Mouse (Mus musculus) intestine, embryonic 16.5 days (tissue): Measurements from ENCODE around the gene Ets1. TPM values are rescaled to one million over a fixed set of nuclear protein-coding genes. Genes with fewer than 3 reads are reported as not detected.

Experiments
- ATAC-seq: fragments of 200-750 bp; cut with Nextera tagmentation; 2 replicates; pipeline ENCODE4 v1.8.0; 2017; ENCODE audit warnings: moderate TSS enrichment, moderate library complexity
- H3K27ac ChIP-seq: fragments of 300-500 bp; sonication (generic); 2 replicates; pipeline ENCODE4 v1.5.1; 2014; ENCODE audit warnings: mild to moderate bottlenecking, low read length
- H3K27me3 ChIP-seq: fragments of 300-500 bp; sonication (generic); replicated peaks from 2 replicates; pipeline ENCODE4 v1.6.1; 2014; ENCODE audit warnings: low read length, control low read depth, mixed read lengths; ENCODE audit not compliant: control insufficient read depth, insufficient read depth
- H3K36me3 ChIP-seq: fragments of 300-500 bp; sonication (generic); 2 replicates; pipeline ENCODE4 v1.6.1; 2014; ENCODE audit warnings: low read length, control low read depth; ENCODE audit not compliant: control insufficient read depth, insufficient read depth
- H3K4me1 ChIP-seq: fragments of 300-500 bp; sonication (generic); 2 replicates; pipeline ENCODE4 v1.6.1; 2014; ENCODE audit warnings: low read length, control low read depth, mixed read lengths; ENCODE audit not compliant: control insufficient read depth, insufficient read depth
- H3K4me2 ChIP-seq: fragments of 300-500 bp; sonication (generic); 2 replicates; pipeline ENCODE4 v1.6.1; 2014; ENCODE audit warnings: low read depth, low read length, control low read depth
- H3K4me3 ChIP-seq: fragments of 300-500 bp; sonication (generic); 2 replicates; pipeline ENCODE4 v1.5.1; 2014; ENCODE audit warnings: mild to moderate bottlenecking, low read length
- H3K9ac ChIP-seq: fragments of 300-500 bp; sonication (generic); 2 replicates; pipeline ENCODE4 v1.6.1; 2014; ENCODE audit warnings: low read depth, low read length
- H3K9me3 ChIP-seq: fragments of 300-500 bp; sonication (generic); 2 replicates; pipeline ENCODE4 v1.6.1; 2016; ENCODE audit warnings: low read length, control low read depth; ENCODE audit not compliant: control insufficient read depth
- WGBS: fragments of 180-500 bp; shearing (Covaris S2); extraction: QIAGEN DNeasy Blood & Tissue Kit; methylation state at CpG from one replicate; pipeline ENCODE4 v1.1.7; 2014; 5-methylcytosine and 5-hydroxymethylcytosine counted together
- polyA plus RNA-seq: library from polyadenylated mRNA; unstranded; fragments of >200 nt; fragmentation: Nextera tagmentation; extraction: Ambion mirVana; gene quantifications from 2 replicates; pipeline ENCODE4 v1.2.1, GENCODE M21; 2015

Gene Ets1
- polyA plus RNA-seq, 1 experiment from 2014 or later = 33.0 TPM

- no peak for ATAC-seq
- Histone ChIP-seq H3K4me3 (no peak overlapping the region), H3K27me3 (no peaks in the 10 kb centered on the region), H3K4me2 (no peak overlapping the region), H3K9ac (no peak overlapping the region), H3K9me3 (no peaks in the 10 kb centered on the region), H3K4me1 (no peaks in the 10 kb centered on the region), H3K36me3 (no peaks in the 10 kb centered on the region), H3K27ac (no peak overlapping the region)
- 97% methylated on average over 3 of the region's 3 CpGs for WGBS
Measured at GRCm38 (mm10) chr9:32765123-32765522, 129.1 kb downstream of the Ets1 start.

GRCm38 (mm10) chr9:32778866-32779265 is 142.8 kb downstream of the Ets1 start:
- no peak overlapping the region for H3K4me3 ChIP-seq
- H3K27ac ChIP-seq = no peak overlapping the region
- WGBS = 57% methylated on average over 1 of the region's 1 CpGs
- H3K36me3 ChIP-seq = no peaks in the 10 kb centered on the region
- no peak overlapping the region for H3K9ac ChIP-seq
- no peaks in the 10 kb centered on the region for H3K4me1 ChIP-seq
- H3K9me3 ChIP-seq = no peaks in the 10 kb centered on the region
- no peak overlapping the region for H3K4me2 ChIP-seq
- ATAC-seq = no peak
- no peaks in the 10 kb centered on the region for H3K27me3 ChIP-seq

GRCm38 (mm10) chr9:32782391-32783092 is 146.5 kb downstream of the Ets1 start:
- Histone ChIP-seq H3K27ac (no peak overlapping the region), H3K27me3 (no peaks in the 10 kb centered on the region), H3K9ac (no peak overlapping the region), H3K4me2 (no peak overlapping the region), H3K4me3 (no peak overlapping the region), H3K36me3 (no peaks in the 10 kb centered on the region), H3K4me1 (0 out of 2 replicates have a peak, but pooled peaks cover under 1% of the 10 kb centered on the region), H3K9me3 (no peaks in the 10 kb centered on the region)
- 76% methylated on average over 8 of the region's 8 CpGs for WGBS
- ATAC-seq = no peak

- 68% methylated on average over 7 of the region's 7 CpGs for WGBS
- no peak overlapping the region for H3K27ac ChIP-seq
- ATAC-seq = no peak
Measured at GRCm38 (mm10) chr9:32787091-32787490, 151.1 kb downstream of the Ets1 start.

GRCm38 (mm10) chr9:32787615-32788014 is 151.6 kb downstream of the Ets1 start:
- no peak for ATAC-seq
- Histone ChIP-seq H3K27me3 (no peaks in the 10 kb centered on the region), H3K4me3 (no peak overlapping the region), H3K9ac (no peak overlapping the region), H3K4me2 (no peak overlapping the region), H3K4me1 (0 out of 2 replicates have a peak, but pooled peaks cover 4% of the 10 kb centered on the region), H3K27ac (no peak overlapping the region), H3K36me3 (no peaks in the 10 kb centered on the region), H3K9me3 (no peaks in the 10 kb centered on the region)
- 13% methylated on average over 1 of the region's 1 CpGs for WGBS

More at GRCm38 (mm10) chr9:32787091-32787490, 151.1 kb downstream of the Ets1 start:
- no peak overlapping the region for H3K4me2 ChIP-seq
- H3K4me3 ChIP-seq = no peak overlapping the region
- H3K36me3 ChIP-seq = no peaks in the 10 kb centered on the region
- H3K9me3 ChIP-seq = no peaks in the 10 kb centered on the region
- 0 out of 2 replicates have a peak, but pooled peaks cover 4% of the 10 kb centered on the region for H3K4me1 ChIP-seq
- H3K27me3 ChIP-seq = no peaks in the 10 kb centered on the region
- H3K9ac ChIP-seq = no peak overlapping the region

- Histone ChIP-seq H3K4me3 (no peak overlapping the region), H3K27ac (no peak overlapping the region), H3K9ac (no peak overlapping the region), H3K36me3 (no peaks in the 10 kb centered on the region), H3K4me1 (0 out of 2 replicates have a peak, but pooled peaks cover 4% of the 10 kb centered on the region), H3K4me2 (no peak overlapping the region), H3K27me3 (no peaks in the 10 kb centered on the region), H3K9me3 (no peaks in the 10 kb centered on the region)
- ATAC-seq = no peak
- WGBS = 68% methylated on average over 7 of the region's 7 CpGs
Measured at GRCm38 (mm10) chr9:32789306-32789705, 153.3 kb downstream of the Ets1 start.

- H3K9ac ChIP-seq = no peak overlapping the region
- no peak overlapping the region for H3K4me3 ChIP-seq
- no peaks in the 10 kb centered on the region for H3K36me3 ChIP-seq
- no peak overlapping the region for H3K27ac ChIP-seq
- H3K4me2 ChIP-seq = no peak overlapping the region
- H3K27me3 ChIP-seq = no peaks in the 10 kb centered on the region
- WGBS = 58% methylated on average over 6 of the region's 6 CpGs
- H3K9me3 ChIP-seq = no peaks in the 10 kb centered on the region
- H3K4me1 ChIP-seq = 0 out of 2 replicates have a peak, but pooled peaks cover 4% of the 10 kb centered on the region
- no peak for ATAC-seq
Measured at GRCm38 (mm10) chr9:32791699-32792098, 155.7 kb downstream of the Ets1 start.

- Histone ChIP-seq H3K4me1 (no peaks in the 10 kb centered on the region), H3K9me3 (no peaks in the 10 kb centered on the region), H3K27ac (no peak overlapping the region), H3K9ac (no peak overlapping the region), H3K36me3 (no peaks in the 10 kb centered on the region), H3K4me3 (no peak overlapping the region), H3K27me3 (no peaks in the 10 kb centered on the region), H3K4me2 (no peak overlapping the region)
- ATAC-seq = no peak
- 68% methylated on average over 1 of the region's 1 CpGs for WGBS
Measured at GRCm38 (mm10) chr9:32798171-32798570, 162.2 kb downstream of the Ets1 start.

- H3K4me1 ChIP-seq = no peaks in the 10 kb centered on the region
- 43% methylated on average over 4 of the region's 4 CpGs for WGBS
- no peak overlapping the region for H3K4me3 ChIP-seq
- H3K9me3 ChIP-seq = no peaks in the 10 kb centered on the region
- H3K27ac ChIP-seq = no peak overlapping the region
- no peak for ATAC-seq
- H3K4me2 ChIP-seq = no peak overlapping the region
- H3K27me3 ChIP-seq = no peaks in the 10 kb centered on the region
- H3K36me3 ChIP-seq = no peaks in the 10 kb centered on the region
- H3K9ac ChIP-seq = no peak overlapping the region
Measured at GRCm38 (mm10) chr9:32806106-32806505, 170.1 kb downstream of the Ets1 start.
